Mouse (Mus musculus): ENCODE results near the gene Cckbr. TPM values are rescaled to one million over a fixed set of nuclear protein-coding genes. Genes with fewer than 3 reads are reported as not detected.

The Cckbr gene
- polyA plus RNA-seq, 1 experiment from 2014 or later, result 0.48 TPM

GRCm38 (mm10) chr7:105507257-105507656 lies 81.7 kb downstream of the Cckbr start:
- ATAC-seq (ENCODE audit: insufficient number of reproducible peaks, insufficient read depth, low FRiP score, low TSS enrichment, low read depth), result no peak
- H3K4me2 ChIP-seq, result no peak overlapping the region
- no peak overlapping the region for H3K27ac ChIP-seq
- H3K4me3 ChIP-seq, result no peak overlapping the region
- no peaks in the 10 kb centered on the region for H3K9me3 ChIP-seq
- H3K4me1 ChIP-seq, result no peaks in the 10 kb centered on the region
- WGBS, result 73% methylated on average over 4 of the region's 4 CpGs
- no peaks in the 10 kb centered on the region for H3K36me3 ChIP-seq
- no peak overlapping the region for H3K9ac ChIP-seq
- no peaks in the 10 kb centered on the region for H3K27me3 ChIP-seq

GRCm38 (mm10) chr7:105510143-105510542 lies 84.6 kb downstream of the Cckbr start:
- H3K27ac ChIP-seq, result no peak overlapping the region
- 80% methylated on average over 5 of the region's 5 CpGs for whole genome bisulfite sequencing

GRCm38 (mm10) chr7:105513845-105514291 lies 88.3 kb downstream of the Cckbr start:
- WGBS, result 43% methylated on average over 5 of the region's 5 CpGs
- Histone ChIP-seq H3K4me2 (no peak overlapping the region), H3K9me3 (no peaks in the 10 kb centered on the region), H3K27me3 (no peaks in the 10 kb centered on the region), H3K36me3 (no peaks in the 10 kb centered on the region), H3K9ac (no peak overlapping the region), H3K4me1 (0 out of 2 replicates have a peak, but pooled peaks cover 9% of the 10 kb centered on the region), H3K4me3 (no peak overlapping the region), H3K27ac (no peak overlapping the region)
- no peak for ATAC-seq (ENCODE audit: insufficient number of reproducible peaks, insufficient read depth, low FRiP score, low TSS enrichment, low read depth)

More at GRCm38 (mm10) chr7:105510143-105510542, 84.6 kb downstream of the Cckbr start:
- Histone ChIP-seq H3K9me3 (no peaks in the 10 kb centered on the region), H3K36me3 (no peaks in the 10 kb centered on the region), H3K4me2 (no peak overlapping the region), H3K4me1 (0 out of 2 replicates have a peak, but pooled peaks cover 9% of the 10 kb centered on the region), H3K9ac (no peak overlapping the region), H3K27me3 (no peaks in the 10 kb centered on the region), H3K4me3 (no peak overlapping the region)
- no peak for ATAC-seq (ENCODE audit: insufficient number of reproducible peaks, insufficient read depth, low FRiP score, low TSS enrichment, low read depth)

- no peak overlapping the region for H3K4me2 ChIP-seq
- ATAC-seq (ENCODE audit: insufficient number of reproducible peaks, insufficient read depth, low FRiP score, low TSS enrichment, low read depth), result no peak
- H3K4me1 ChIP-seq, result 0 out of 2 replicates have a peak, but pooled peaks cover 9% of the 10 kb centered on the region
- no peaks in the 10 kb centered on the region for H3K9me3 ChIP-seq
- H3K27ac ChIP-seq, result no peak overlapping the region
- no peak overlapping the region for H3K4me3 ChIP-seq
- no peaks in the 10 kb centered on the region for H3K27me3 ChIP-seq
- H3K9ac ChIP-seq, result no peak overlapping the region
- no peaks in the 10 kb centered on the region for H3K36me3 ChIP-seq
- 63% methylated on average over 5 of the region's 5 CpGs for WGBS
These were observed 89.0 kb downstream of the Cckbr start for GRCm38 (mm10) chr7:105514561-105514960.

- 0 out of 2 replicates have a peak, but pooled peaks have one; percentile 34 for ATAC-seq (ENCODE audit: insufficient number of reproducible peaks, insufficient read depth, low FRiP score, low TSS enrichment, low read depth)
- Histone ChIP-seq H3K4me1 (0 out of 2 replicates have a peak, but pooled peaks cover 9% of the 10 kb centered on the region), H3K27me3 (no peaks in the 10 kb centered on the region), H3K9ac (no peak overlapping the region), H3K4me3 (no peak overlapping the region), H3K9me3 (no peaks in the 10 kb centered on the region), H3K27ac (no peak overlapping the region), H3K36me3 (no peaks in the 10 kb centered on the region), H3K4me2 (no peak overlapping the region)
- WGBS, result 12% methylated on average over 5 of the region's 5 CpGs
These were observed 89.6 kb downstream of the Cckbr start for GRCm38 (mm10) chr7:105515178-105515577.

GRCm38 (mm10) chr7:105516669-105517360 lies 91.3 kb downstream of the Cckbr start:
- no peak overlapping the region for H3K4me3 ChIP-seq
- no peak for ATAC-seq (ENCODE audit: insufficient number of reproducible peaks, insufficient read depth, low FRiP score, low TSS enrichment, low read depth)
- no peaks in the 10 kb centered on the region for H3K9me3 ChIP-seq
- no peaks in the 10 kb centered on the region for H3K27me3 ChIP-seq
- no peak overlapping the region for H3K27ac ChIP-seq
- no peaks in the 10 kb centered on the region for H3K36me3 ChIP-seq
- no peak overlapping the region for H3K9ac ChIP-seq
- 0 out of 2 replicates have a peak, but pooled peaks cover 9% of the 10 kb centered on the region for H3K4me1 ChIP-seq
- WGBS, result 35% methylated on average over 9 of the region's 9 CpGs
- no peak overlapping the region for H3K4me2 ChIP-seq

- Histone ChIP-seq H3K9me3 (no peaks in the 10 kb centered on the region), H3K4me1 (0 out of 2 replicates have a peak, but pooled peaks cover 8% of the 10 kb centered on the region), H3K4me3 (no peak overlapping the region), H3K27ac (no peak overlapping the region), H3K36me3 (no peaks in the 10 kb centered on the region), H3K9ac (no peak overlapping the region), H3K4me2 (no peak overlapping the region), H3K27me3 (no peaks in the 10 kb centered on the region)
- 69% methylated on average over 11 of the region's 11 CpGs for WGBS
- ATAC-seq (ENCODE audit: insufficient number of reproducible peaks, insufficient read depth, low FRiP score, low TSS enrichment, low read depth), result no peak
These were observed 93.8 kb downstream of the Cckbr start for GRCm38 (mm10) chr7:105519336-105519735.

- WGBS, result 59% methylated on average over 2 of the region's 2 CpGs
- no peak overlapping the region for H3K9ac ChIP-seq
- H3K9me3 ChIP-seq, result no peaks in the 10 kb centered on the region
- 0 out of 2 replicates have a peak, but pooled peaks cover 4% of the 10 kb centered on the region for H3K4me1 ChIP-seq
- H3K36me3 ChIP-seq, result no peaks in the 10 kb centered on the region
- H3K27ac ChIP-seq, result no peak overlapping the region
- no peak overlapping the region for H3K4me2 ChIP-seq
- H3K4me3 ChIP-seq, result no peak overlapping the region
- H3K27me3 ChIP-seq, result no peaks in the 10 kb centered on the region
- no peak for ATAC-seq (ENCODE audit: insufficient number of reproducible peaks, insufficient read depth, low FRiP score, low TSS enrichment, low read depth)
These were observed 94.2 kb downstream of the Cckbr start for GRCm38 (mm10) chr7:105519771-105520170.

- no peaks in the 10 kb centered on the region for H3K9me3 ChIP-seq
- no peaks in the 10 kb centered on the region for H3K4me1 ChIP-seq
- H3K9ac ChIP-seq, result no peak overlapping the region
- H3K27me3 ChIP-seq, result no peaks in the 10 kb centered on the region
- H3K27ac ChIP-seq, result no peak overlapping the region
- H3K4me2 ChIP-seq, result no peak overlapping the region
- H3K36me3 ChIP-seq, result no peaks in the 10 kb centered on the region
- 18% methylated on average over 6 of the region's 6 CpGs for WGBS
- no peak for ATAC-seq (ENCODE audit: insufficient number of reproducible peaks, insufficient read depth, low FRiP score, low TSS enrichment, low read depth)
- H3K4me3 ChIP-seq, result no peak overlapping the region
These were observed 94.7 kb downstream of the Cckbr start for GRCm38 (mm10) chr7:105520201-105520600.

Other genes starting within 250 kb of the Cckbr start
- gene Olfr685, start 239.7 kb upstream of the Cckbr start, polyA plus RNA-seq (2015; fragmentation: Nextera tagmentation; extraction: Ambion mirVana), result 0.13 TPM in 1 of 2 replicates, not detected in the other
- not detected in 2 replicates for gene Olfr686, start 218.2 kb upstream of the Cckbr start, polyA plus RNA-seq (2015; fragmentation: Nextera tagmentation; extraction: Ambion mirVana)
- gene Olfr688, start 137.6 kb upstream of the Cckbr start, polyA plus RNA-seq (2015; fragmentation: Nextera tagmentation; extraction: Ambion mirVana), result not detected in 2 replicates
- 0.08 TPM in 1 of 2 replicates, not detected in the other for gene Olfr689, start 114.6 kb upstream of the Cckbr start, polyA plus RNA-seq (2015; fragmentation: Nextera tagmentation; extraction: Ambion mirVana)
- not detected in 2 replicates for gene Olfr690, start 91.6 kb upstream of the Cckbr start, polyA plus RNA-seq (2015; fragmentation: Nextera tagmentation; extraction: Ambion mirVana)
- gene Olfr691, start 83.5 kb upstream of the Cckbr start, polyA plus RNA-seq (2015; fragmentation: Nextera tagmentation; extraction: Ambion mirVana), result 0.35 and 0.51 TPM in 2 replicates
- not detected in 2 replicates for gene Olfr692, start 57.5 kb upstream of the Cckbr start, polyA plus RNA-seq (2015; fragmentation: Nextera tagmentation; extraction: Ambion mirVana)
- gene Gm5901, start 50.7 kb upstream of the Cckbr start, polyA plus RNA-seq (2015; fragmentation: Nextera tagmentation; extraction: Ambion mirVana), result not detected in 2 replicates
- 41.8 and 48.3 TPM in 2 replicates for gene Fam160a2, start 25.7 kb upstream of the Cckbr start, polyA plus RNA-seq (2015; fragmentation: Nextera tagmentation; extraction: Ambion mirVana)
- gene Cnga4, start 21.2 kb upstream of the Cckbr start, polyA plus RNA-seq (2015; fragmentation: Nextera tagmentation; extraction: Ambion mirVana), result 0.10 TPM in 1 of 2 replicates, not detected in the other
- gene Cavin3, start 56.6 kb downstream of the Cckbr start, polyA plus RNA-seq (2015; fragmentation: Nextera tagmentation; extraction: Ambion mirVana), result 72.5 and 73.3 TPM in 2 replicates
- 36.7 and 37.1 TPM in 2 replicates for gene Smpd1, start 128.6 kb downstream of the Cckbr start, polyA plus RNA-seq (2015; fragmentation: Nextera tagmentation; extraction: Ambion mirVana)
- 59.9 and 62.3 TPM in 2 replicates for gene Apbb1, start 155.9 kb downstream of the Cckbr start, polyA plus RNA-seq (2015; fragmentation: Nextera tagmentation; extraction: Ambion mirVana)
- gene Hpx, start 174.4 kb downstream of the Cckbr start, polyA plus RNA-seq (2015; fragmentation: Nextera tagmentation; extraction: Ambion mirVana), result 0.37 and 3.7 TPM in 2 replicates
- gene Trim3, start 207.8 kb downstream of the Cckbr start, polyA plus RNA-seq (2015; fragmentation: Nextera tagmentation; extraction: Ambion mirVana), result 41.3 and 49.1 TPM in 2 replicates
- 161 and 178 TPM in 2 replicates for gene Timm10b, start 214.3 kb downstream of the Cckbr start, polyA plus RNA-seq (2015; fragmentation: Nextera tagmentation; extraction: Ambion mirVana)
- gene Arfip2, start 214.7 kb downstream of the Cckbr start, polyA plus RNA-seq (2015; fragmentation: Nextera tagmentation; extraction: Ambion mirVana), result 81.4 and 85.5 TPM in 2 replicates
- gene Gm45799, start 214.8 kb downstream of the Cckbr start, polyA plus RNA-seq (2015; fragmentation: Nextera tagmentation; extraction: Ambion mirVana), result 32.4 and 35.2 TPM in 2 replicates
- gene Dnhd1, start 225.1 kb downstream of the Cckbr start, polyA plus RNA-seq (2015; fragmentation: Nextera tagmentation; extraction: Ambion mirVana), result 1.1 and 1.6 TPM in 2 replicates

Measured in embryonic facial prominence, embryonic 13.5 days (tissue).